Comparison of ENCODE assay signal across 8 mouse cellular contexts in the genomic region with DNA sequence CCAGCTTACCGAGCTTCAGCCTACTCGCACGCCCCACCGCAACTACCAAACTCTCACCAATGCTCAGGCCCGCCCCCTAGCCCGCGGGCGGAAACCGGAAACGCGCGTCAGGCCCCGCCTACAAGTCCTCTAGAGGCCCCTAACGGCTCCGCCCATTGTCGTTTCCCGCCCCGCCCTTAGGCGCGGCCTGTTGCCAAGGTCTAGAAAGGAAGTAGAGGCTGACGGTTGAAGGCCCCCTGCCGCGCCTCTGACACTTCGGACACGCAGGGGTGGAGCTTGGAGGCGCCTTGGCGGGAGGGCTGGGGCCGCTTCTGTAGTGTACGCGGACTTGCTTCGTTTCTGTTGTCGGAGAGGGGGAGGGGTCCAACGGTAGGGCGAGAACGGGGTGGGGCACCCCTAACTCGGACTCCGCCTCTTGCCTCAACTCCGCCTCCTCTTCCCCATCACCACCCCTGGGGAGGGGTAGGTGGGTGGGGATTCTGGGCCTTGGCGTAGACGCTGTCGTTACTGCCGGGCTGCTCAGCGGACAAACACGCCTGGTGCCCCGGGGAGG. TPM values are rescaled to one million over a fixed set of nuclear protein-coding genes. Genes with fewer than 3 reads are reported as not detected.
A peak's percentile ranks its signal among the peaks of the same experiment; 100 is the strongest.
DNase-seq lines count a peak whose midpoint lies in the region; ATAC-seq and TF ChIP-seq lines count a peak whose summit lies in the region.

A gene (minus strand): TSS at position 67 of the 553 bp plus-strand sequence.
A gene (plus strand): TSS at position 489 of the 553 bp plus-strand sequence.

- TF ChIP-seq CTCF in heart, adult 2 months (IDR thresholded peaks at IDR 0.05) = no peak

- peak within 1 kb of the TSS; percentile 58 for H3K4me3 ChIP-seq in embryonic facial prominence, embryonic 13.5 days
- peak within 1 kb of the TSS; percentile 63 for H3K4me3 ChIP-seq in heart, adult 2 months
- H3K4me3 ChIP-seq in limb, embryonic 13.5 days = peak within 1 kb of the TSS; percentile 57
- H3K4me3 ChIP-seq in midbrain, embryonic 16.5 days (ENCODE audit: low read depth, low read length) = peak within 1 kb of the TSS; percentile 54

- peak within 1 kb of the TSS; percentile 67 for H3K4me2 ChIP-seq in embryonic facial prominence, embryonic 13.5 days
- peak within 1 kb of the TSS; percentile 71 for H3K4me2 ChIP-seq in limb, embryonic 13.5 days (replicated peaks)
- peak within 1 kb of the TSS; percentile 71 for H3K4me2 ChIP-seq in midbrain, embryonic 16.5 days (ENCODE audit: low read length)

- intact Hi-C loops in heart, adult 2 months (cut with DNase I) = loop anchor here (2.0 to 10.0 kb wide), 3 partner anchors 43 to 239 kb away; a partner anchor contains a TSS

- peaks cover 4% of the 10 kb centered on the region; the same call in 1 of the 2 replicates for H3K27me3 ChIP-seq in embryonic facial prominence, embryonic 13.5 days
- no peaks in the 10 kb centered on the region for H3K27me3 ChIP-seq in heart, adult 2 months (ENCODE audit: control insufficient read depth, insufficient read depth, low read length)
- 0 out of 2 replicates have a peak, but pooled peaks cover 3% of the 10 kb centered on the region for H3K27me3 ChIP-seq in limb, embryonic 13.5 days
- no peaks in the 10 kb centered on the region for H3K27me3 ChIP-seq in midbrain, embryonic 16.5 days (ENCODE audit: control insufficient read depth, insufficient read depth, low read depth, low read length)

- ATAC-seq in embryonic facial prominence, embryonic 13.5 days (ENCODE audit: insufficient number of reproducible peaks, insufficient read depth, low FRiP score, low TSS enrichment, low read depth) = peak; percentile 90
- ATAC-seq in limb, embryonic 13.5 days (ENCODE audit: low FRiP score, low read depth) = peak; percentile 95
- peak; percentile 95 for ATAC-seq in midbrain, embryonic 16.5 days

- no peaks in the 10 kb centered on the region for H3K79me2 ChIP-seq in heart, adult 2 months (replicated peaks; ENCODE audit: control insufficient read depth, insufficient read depth, low read length)

- peak; percentile 95 for DNase-seq in 3134 (ENCODE audit: extremely low read depth, insufficient read length, low spot score)
- peak; percentile 93 to 94 for DNase-seq in adrenal gland, postnatal 36 days
- peak; percentile 93 to 95 for DNase-seq in heart, adult 2 months
- peak; percentile 96 to 97 for DNase-seq in kidney, adult 8-10 months
- DNase-seq in spleen, postnatal 10 days (ENCODE audit: low spot score in 2 of 2) = peak; percentile 84 to 96

- peaks cover 32% of the 10 kb centered on the region for H3K4me1 ChIP-seq in embryonic facial prominence, embryonic 13.5 days
- peaks cover 14% of the 10 kb centered on the region for H3K4me1 ChIP-seq in heart, adult 2 months (ENCODE audit: control insufficient read depth, insufficient read depth, low read length)
- peaks cover 32% of the 10 kb centered on the region for H3K4me1 ChIP-seq in limb, embryonic 13.5 days
- peaks cover 16% of the 10 kb centered on the region for H3K4me1 ChIP-seq in midbrain, embryonic 16.5 days (ENCODE audit: control insufficient read depth, insufficient read depth, low read length)

- WGBS in embryonic facial prominence, embryonic 13.5 days = 23% methylated on average over 45 of the region's 45 CpGs
- WGBS in heart, adult 2 months = 20% methylated on average over 45 of the region's 45 CpGs
- 31% methylated on average over 42 of the region's 45 CpGs for WGBS in limb, embryonic 13.5 days
- WGBS in midbrain, embryonic 16.5 days = 22% methylated on average over 41 of the region's 45 CpGs

- H3K9me3 ChIP-seq in embryonic facial prominence, embryonic 13.5 days = no peaks in the 10 kb centered on the region
- no peaks in the 10 kb centered on the region for H3K9me3 ChIP-seq in limb, embryonic 13.5 days
- H3K9me3 ChIP-seq in midbrain, embryonic 16.5 days (replicated peaks; ENCODE audit: control insufficient read depth, low read length, poor library complexity, severe bottlenecking) = no peaks in the 10 kb centered on the region

- TF ChIP-seq POLR2A in heart, adult 2 months (IDR thresholded peaks at IDR 0.05; ENCODE audit: insufficient read depth, low read depth, low read length) = peak; percentile 85

- peaks cover 7% of the 10 kb centered on the region for H3K36me3 ChIP-seq in embryonic facial prominence, embryonic 13.5 days
- H3K36me3 ChIP-seq in heart, adult 2 months (ENCODE audit: control insufficient read depth, insufficient read depth, low read length) = peaks cover 10% of the 10 kb centered on the region
- H3K36me3 ChIP-seq in limb, embryonic 13.5 days = peaks cover 9% of the 10 kb centered on the region; the same call in 1 of the 2 replicates
- no peaks in the 10 kb centered on the region for H3K36me3 ChIP-seq in midbrain, embryonic 16.5 days (ENCODE audit: control insufficient read depth, insufficient read depth, low read length)

- 0 out of 2 replicates have a peak, but pooled peaks have one; percentile 7 for TF ChIP-seq EP300 in heart, adult 2 months (IDR thresholded peaks at IDR 0.05; ENCODE audit: insufficient read depth, low read depth, low read length)

- peak within 1 kb of the TSS; percentile 77 for H3K9ac ChIP-seq in embryonic facial prominence, embryonic 13.5 days
- peak within 1 kb of the TSS; percentile 95 for H3K9ac ChIP-seq in heart, adult 2 months (ENCODE audit: low read depth, low read length)
- H3K9ac ChIP-seq in limb, embryonic 13.5 days = peak within 1 kb of the TSS; percentile 73
- peak within 1 kb of the TSS; percentile 60 for H3K9ac ChIP-seq in midbrain, embryonic 16.5 days (ENCODE audit: low read depth, low read length)

- peak within 1 kb of the TSS; percentile 83 for H3K27ac ChIP-seq in embryonic facial prominence, embryonic 13.5 days
- H3K27ac ChIP-seq in heart, adult 2 months = peak within 1 kb of the TSS; percentile 92
- H3K27ac ChIP-seq in limb, embryonic 13.5 days = peak within 1 kb of the TSS; percentile 75
- peak within 1 kb of the TSS; percentile 81 for H3K27ac ChIP-seq in midbrain, embryonic 16.5 days (ENCODE audit: low read length)

RNA-seq across cellular contexts. Expression of the first gene that starts in this region (rescaled TPM):
- total RNA-seq in adrenal gland, postnatal 36 days (2021) = 100 to 1,000 TPM; 278 to 286 TPM
- 208 and 226 TPM in 2 replicates for polyA plus RNA-seq in embryonic facial prominence, embryonic 13.5 days (2015; fragmentation: Nextera tagmentation; extraction: Ambion mirVana)
- 10 to 100 TPM; 71.8 to 79.5 TPM for total RNA-seq in heart, adult 2 months (2021)
- 43.1 and 70.9 TPM in 2 replicates for polyA plus RNA-seq in heart, adult 2 months (2012; rRNA removed)
- polyA plus RNA-seq in limb, embryonic 13.5 days (2015; fragmentation: Nextera tagmentation; extraction: Ambion mirVana) = 211 and 215 TPM in 2 replicates
- polyA plus RNA-seq in midbrain, embryonic 16.5 days (2015; fragmentation: Nextera tagmentation; extraction: Ambion mirVana) = 123 and 130 TPM in 2 replicates

RNA-seq across cellular contexts. Expression of the second gene that starts in this region (rescaled TPM):
- total RNA-seq in adrenal gland, postnatal 36 days (2021) = 10 to 100 TPM; 21.6 to 31.5 TPM
- polyA plus RNA-seq in embryonic facial prominence, embryonic 13.5 days (2015; fragmentation: Nextera tagmentation; extraction: Ambion mirVana) = 13.9 and 15.4 TPM in 2 replicates
- 10 to 100 TPM; 25.4 to 29.7 TPM for total RNA-seq in heart, adult 2 months (2021)
- 32.9 and 35.3 TPM in 2 replicates for polyA plus RNA-seq in heart, adult 2 months (2012; rRNA removed)
- polyA plus RNA-seq in limb, embryonic 13.5 days (2015; fragmentation: Nextera tagmentation; extraction: Ambion mirVana) = 16.1 and 17.1 TPM in 2 replicates
- 10.4 and 11.1 TPM in 2 replicates for polyA plus RNA-seq in midbrain, embryonic 16.5 days (2015; fragmentation: Nextera tagmentation; extraction: Ambion mirVana)

Comparison
In these comparisons a context has a peak if more than half of its experiments do, and no peak if none do; other contexts are left out.
1. Peak in every context shown above with its lines: DNase-seq, ATAC-seq, H3K4me3 ChIP-seq and H3K27ac ChIP-seq.